Mouse (Mus musculus): Measurements from ENCODE around the gene Spsb4. TPM values are rescaled to one million over a fixed set of nuclear protein-coding genes. Genes with fewer than 3 reads are reported as not detected.

Spsb4 gene
- polyA plus RNA-seq, 1 experiment from 2014 or later: 23.5 TPM

DNA sequence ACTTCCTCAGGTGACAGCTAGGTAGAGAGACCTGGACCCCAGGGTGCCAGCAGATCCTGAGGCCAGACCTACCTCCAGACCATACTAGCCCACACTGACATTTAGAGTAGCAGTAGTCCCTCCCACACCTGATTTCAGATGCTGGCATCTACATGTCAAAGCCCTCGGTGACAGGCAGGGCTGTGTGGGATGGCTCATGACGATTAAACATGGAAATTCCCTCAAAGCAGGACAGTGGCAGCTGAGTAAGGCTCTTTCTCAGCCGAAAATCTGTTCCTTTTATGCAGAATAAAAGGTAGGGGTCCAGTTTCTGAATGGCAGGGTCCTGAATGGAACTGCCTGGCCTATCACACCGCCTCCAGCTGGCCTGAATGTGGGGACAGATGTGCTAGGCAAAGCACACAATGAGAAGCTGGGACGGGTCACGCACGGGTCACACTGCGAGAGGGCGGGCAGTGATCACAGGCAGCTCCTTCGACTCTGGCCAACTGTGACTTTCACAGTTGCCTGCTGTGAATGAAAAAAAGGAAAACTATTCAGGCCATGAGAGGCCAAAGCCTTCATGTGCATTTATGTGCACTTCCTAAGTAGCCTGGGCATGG, 29.2 kb downstream of the Spsb4 start:
- no peak overlapping the region for H3K9ac ChIP-seq
- no peak for ATAC-seq (ENCODE audit: insufficient number of reproducible peaks, low FRiP score, low TSS enrichment, low read depth)
- 46% methylated on average over 10 of the region's 10 CpGs for WGBS
- H3K36me3 ChIP-seq: no peaks in the 10 kb centered on the region
- no peaks in the 10 kb centered on the region for H3K9me3 ChIP-seq
- H3K4me2 ChIP-seq: no peak overlapping the region
- peaks cover 28% of the 10 kb centered on the region for H3K4me1 ChIP-seq
- no peak overlapping the region for H3K27ac ChIP-seq
- no peak overlapping the region for H3K4me3 ChIP-seq
- no peaks in the 10 kb centered on the region for H3K27me3 ChIP-seq

GRCm38 (mm10) chr9:96986797-96987473, 31.7 kb downstream of the Spsb4 start:
- H3K27ac ChIP-seq: no peak overlapping the region
- H3K4me2 ChIP-seq: no peak overlapping the region
- no peak for ATAC-seq (ENCODE audit: insufficient number of reproducible peaks, low FRiP score, low TSS enrichment, low read depth)
- H3K4me1 ChIP-seq: peaks cover 43% of the 10 kb centered on the region
- no peak overlapping the region for H3K4me3 ChIP-seq
- no peaks in the 10 kb centered on the region for H3K27me3 ChIP-seq
- H3K9ac ChIP-seq: no peak overlapping the region
- no peaks in the 10 kb centered on the region for H3K9me3 ChIP-seq
- H3K36me3 ChIP-seq: no peaks in the 10 kb centered on the region
- WGBS: 21% methylated on average over 11 of the region's 11 CpGs

DNA sequence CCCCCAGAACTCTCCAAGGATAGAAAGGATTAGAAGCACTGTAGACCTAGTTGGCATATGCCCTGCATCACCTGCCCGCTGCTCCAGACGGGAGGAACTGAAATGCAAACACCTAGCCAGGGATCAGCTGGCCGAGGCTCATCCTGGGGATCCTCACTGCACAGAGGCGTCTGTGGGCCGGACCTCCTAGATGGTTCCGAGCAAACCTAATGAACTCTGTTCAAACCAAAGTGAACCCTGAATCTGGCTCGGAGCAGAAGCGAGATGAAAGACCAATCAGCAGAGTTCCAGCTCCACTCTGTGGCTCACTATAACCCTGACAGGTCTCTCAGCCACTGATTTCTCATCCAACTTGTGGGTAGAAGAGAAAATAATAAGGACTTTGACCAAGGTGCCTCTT, 34.6 kb downstream of the Spsb4 start:
- no peak for ATAC-seq (ENCODE audit: insufficient number of reproducible peaks, low FRiP score, low TSS enrichment, low read depth)
- no peaks in the 10 kb centered on the region for H3K27me3 ChIP-seq
- WGBS: 85% methylated on average over 8 of the region's 8 CpGs
- H3K4me2 ChIP-seq: no peak overlapping the region
- peaks cover 62% of the 10 kb centered on the region for H3K4me1 ChIP-seq
- no peak overlapping the region for H3K27ac ChIP-seq
- no peaks in the 10 kb centered on the region for H3K9me3 ChIP-seq
- H3K4me3 ChIP-seq: no peak overlapping the region
- no peaks in the 10 kb centered on the region for H3K36me3 ChIP-seq
- H3K9ac ChIP-seq: no peak overlapping the region

- no peak for ATAC-seq (ENCODE audit: insufficient number of reproducible peaks, low FRiP score, low TSS enrichment, low read depth)
- 31% methylated on average over 3 of the region's 3 CpGs for WGBS
- H3K4me3 ChIP-seq: no peak overlapping the region
- no peak overlapping the region for H3K9ac ChIP-seq
- H3K36me3 ChIP-seq: no peaks in the 10 kb centered on the region
- H3K27ac ChIP-seq: no peak overlapping the region
- H3K4me1 ChIP-seq: peaks cover 68% of the 10 kb centered on the region
- no peak overlapping the region for H3K4me2 ChIP-seq
- no peaks in the 10 kb centered on the region for H3K9me3 ChIP-seq
- H3K27me3 ChIP-seq: no peaks in the 10 kb centered on the region
These were observed 35.7 kb downstream of the Spsb4 start for GRCm38 (mm10) chr9:96982940-96983339.

DNA sequence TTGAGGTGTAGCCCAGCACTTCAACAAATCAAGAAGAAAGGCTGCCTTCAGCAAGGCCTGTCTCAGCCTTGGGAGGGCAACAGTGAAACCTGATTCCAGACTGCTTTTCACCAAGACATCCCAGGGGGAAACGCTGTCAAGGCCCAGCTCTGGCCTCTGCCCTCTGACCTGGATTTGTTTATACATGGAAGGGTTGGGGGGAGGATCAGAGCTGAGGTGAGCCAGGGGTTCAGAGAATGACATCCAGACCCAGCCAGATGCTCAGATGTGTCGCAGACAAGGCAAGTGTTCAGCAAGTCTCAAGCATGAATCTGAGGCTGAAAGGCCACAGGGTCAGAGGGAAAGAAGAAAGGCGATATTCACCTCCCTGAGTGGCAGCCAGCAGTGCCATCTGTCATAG, 36.3 kb downstream of the Spsb4 start:
- Histone ChIP-seq H3K9ac (no peak overlapping the region), H3K4me2 (no peak overlapping the region), H3K27ac (no peak overlapping the region), H3K36me3 (no peaks in the 10 kb centered on the region), H3K9me3 (no peaks in the 10 kb centered on the region), H3K4me3 (no peak overlapping the region), H3K4me1 (peaks cover 69% of the 10 kb centered on the region), H3K27me3 (no peaks in the 10 kb centered on the region)
- 22% methylated on average over 3 of the region's 3 CpGs for WGBS
- ATAC-seq (ENCODE audit: insufficient number of reproducible peaks, low FRiP score, low TSS enrichment, low read depth): no peak

- H3K27me3 ChIP-seq: no peaks in the 10 kb centered on the region
- H3K4me3 ChIP-seq: no peak overlapping the region
- 71% methylated on average over 5 of the region's 5 CpGs for WGBS
- ATAC-seq (ENCODE audit: insufficient number of reproducible peaks, low FRiP score, low TSS enrichment, low read depth): no peak
- H3K36me3 ChIP-seq: no peaks in the 10 kb centered on the region
- H3K4me2 ChIP-seq: no peak overlapping the region
- peaks cover 67% of the 10 kb centered on the region for H3K4me1 ChIP-seq
- H3K9ac ChIP-seq: no peak overlapping the region
- H3K9me3 ChIP-seq: no peaks in the 10 kb centered on the region
- H3K27ac ChIP-seq: no peak overlapping the region
These were observed 36.8 kb downstream of the Spsb4 start for GRCm38 (mm10) chr9:96981836-96982235.

GRCm38 (mm10) chr9:96981121-96981520, 37.5 kb downstream of the Spsb4 start:
- WGBS: 13% methylated on average over 9 of the region's 9 CpGs
- Histone ChIP-seq H3K27ac (no peak overlapping the region), H3K4me1 (peaks cover 62% of the 10 kb centered on the region), H3K36me3 (no peaks in the 10 kb centered on the region), H3K27me3 (no peaks in the 10 kb centered on the region), H3K9ac (no peak overlapping the region), H3K4me2 (no peak overlapping the region), H3K4me3 (no peak overlapping the region), H3K9me3 (no peaks in the 10 kb centered on the region)
- no peak for ATAC-seq (ENCODE audit: insufficient number of reproducible peaks, low FRiP score, low TSS enrichment, low read depth)

DNA sequence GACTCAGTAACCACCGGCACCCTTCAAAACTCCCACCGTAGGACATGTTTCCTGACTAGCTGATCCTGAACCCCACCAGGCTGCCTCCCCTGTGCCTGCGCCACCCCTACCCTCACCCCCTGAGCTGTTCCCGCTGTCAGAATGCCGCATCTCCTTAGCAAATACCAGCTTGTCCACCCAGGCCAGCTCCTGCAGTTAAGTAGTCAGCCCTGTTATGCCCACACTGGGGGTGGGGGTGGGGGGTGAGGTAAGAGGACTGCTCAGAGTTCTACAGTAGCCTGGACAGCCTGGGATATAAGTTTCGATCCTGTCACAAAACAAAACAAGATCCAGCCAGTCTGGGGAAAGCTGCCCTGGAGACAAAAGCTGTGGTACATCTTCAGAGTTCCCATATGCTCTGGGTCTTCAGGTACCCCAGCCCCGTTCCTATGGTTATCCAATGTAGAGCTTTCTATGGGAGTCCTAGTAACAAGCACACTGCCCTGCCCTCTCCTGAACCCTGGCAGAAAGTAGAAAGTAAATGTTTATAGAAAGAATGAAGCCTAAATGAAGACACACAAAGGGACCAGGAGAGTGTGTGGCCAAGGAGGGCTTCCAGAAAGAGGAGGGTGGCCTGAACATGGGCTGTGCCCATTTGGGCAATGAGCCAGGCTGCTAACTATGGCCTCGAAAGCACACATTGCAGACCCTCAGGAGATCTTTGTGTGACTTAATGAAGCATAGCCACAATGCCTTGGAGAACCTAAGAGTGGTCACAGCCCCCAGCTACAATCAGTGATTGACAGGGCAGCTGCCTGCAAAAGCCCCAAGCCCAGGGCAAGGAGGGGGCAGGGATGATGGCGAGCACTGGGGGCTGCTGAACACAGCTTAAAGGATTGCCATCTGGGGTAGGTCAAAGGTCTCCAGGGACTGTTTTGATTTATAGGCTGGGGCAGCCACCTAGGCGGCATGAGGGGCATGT, 38.3 kb downstream of the Spsb4 start:
- Histone ChIP-seq H3K36me3 (no peaks in the 10 kb centered on the region), H3K9me3 (no peaks in the 10 kb centered on the region), H3K4me2 (no peak overlapping the region), H3K4me1 (peaks cover 62% of the 10 kb centered on the region), H3K9ac (no peak overlapping the region), H3K27ac (no peak overlapping the region), H3K27me3 (no peaks in the 10 kb centered on the region), H3K4me3 (no peak overlapping the region)
- peak; percentile 12; the same call in 1 of the 2 replicates for ATAC-seq (ENCODE audit: insufficient number of reproducible peaks, low FRiP score, low TSS enrichment, low read depth)
- 41% methylated on average over 10 of the region's 10 CpGs for WGBS

DNA sequence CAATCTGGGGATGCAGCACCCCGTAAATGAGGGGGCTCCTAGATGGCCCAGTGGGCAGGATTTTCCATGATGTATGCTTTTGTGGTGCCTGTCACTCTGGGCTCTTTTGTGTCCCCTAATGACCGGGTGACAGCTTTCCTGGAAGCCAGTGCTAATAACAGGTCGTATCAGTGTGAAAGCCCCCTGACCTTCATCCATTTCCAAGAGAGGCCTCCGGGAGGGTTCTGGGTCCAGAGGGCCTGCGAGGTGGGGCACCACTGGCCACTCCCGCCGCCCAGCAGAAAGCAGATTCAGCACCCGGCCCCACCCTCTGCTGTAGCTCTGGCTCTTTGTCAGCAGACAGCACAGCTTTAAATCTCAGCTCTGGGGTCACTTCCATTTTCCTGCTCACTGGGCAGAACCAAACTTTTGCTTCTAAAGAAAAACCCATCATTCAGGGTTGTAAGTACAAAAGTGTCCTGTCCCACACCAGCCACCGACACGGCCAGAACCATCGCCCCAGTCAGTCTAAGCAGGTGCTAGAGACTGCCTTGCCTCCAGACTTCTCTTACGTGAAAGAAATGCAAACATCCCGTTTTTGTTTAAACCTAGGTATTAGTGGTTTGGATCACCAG, 39.1 kb downstream of the Spsb4 start:
- Histone ChIP-seq H3K27ac (no peak overlapping the region), H3K4me3 (no peak overlapping the region), H3K9me3 (no peaks in the 10 kb centered on the region), H3K9ac (no peak overlapping the region), H3K4me2 (no peak overlapping the region), H3K4me1 (peaks cover 62% of the 10 kb centered on the region), H3K36me3 (0 out of 2 replicates have a peak, but pooled peaks cover 2% of the 10 kb centered on the region), H3K27me3 (no peaks in the 10 kb centered on the region)
- ATAC-seq (ENCODE audit: insufficient number of reproducible peaks, low FRiP score, low TSS enrichment, low read depth): no peak
- 43% methylated on average over 13 of the region's 13 CpGs for WGBS

GRCm38 (mm10) chr9:96978147-96978782, 40.4 kb downstream of the Spsb4 start:
- WGBS: 71% methylated on average over 10 of the region's 10 CpGs
- peaks cover 58% of the 10 kb centered on the region for H3K4me1 ChIP-seq
- no peak; the same call in 1 of the 2 replicates for ATAC-seq (ENCODE audit: insufficient number of reproducible peaks, low FRiP score, low TSS enrichment, low read depth)

More at GRCm38 (mm10) chr9:96978147-96978782, 40.4 kb downstream of the Spsb4 start:
- Histone ChIP-seq H3K27ac (no peak overlapping the region), H3K9me3 (no peaks in the 10 kb centered on the region), H3K9ac (no peak overlapping the region), H3K4me3 (no peak overlapping the region), H3K36me3 (0 out of 2 replicates have a peak, but pooled peaks cover 2% of the 10 kb centered on the region), H3K27me3 (no peaks in the 10 kb centered on the region), H3K4me2 (no peak overlapping the region)

All from limb, embryonic 15.5 days (tissue).